Mouse (Mus musculus) lung, adult 18-20 months (tissue): ENCODE measurements at regions not wholly inside any gene's neighbourhood (a gene's known extent, or its start where the extent isn't known, plus 50 kb on each side); places are given as distances from the start of the nearest gene placed in this dataset.
"Not testable (repeated sequence)": the region's sequence is repeated elsewhere in the genome, so short reads cannot be mapped to it uniquely, and the experiment has no call there.

Experiments
- DNase-seq, 2 experiments: peaks; one replicate each; pipeline ENCODE4 v3.0.0; 2022; ENCODE audit warnings: mixed read lengths in 2 of 2

DNA sequence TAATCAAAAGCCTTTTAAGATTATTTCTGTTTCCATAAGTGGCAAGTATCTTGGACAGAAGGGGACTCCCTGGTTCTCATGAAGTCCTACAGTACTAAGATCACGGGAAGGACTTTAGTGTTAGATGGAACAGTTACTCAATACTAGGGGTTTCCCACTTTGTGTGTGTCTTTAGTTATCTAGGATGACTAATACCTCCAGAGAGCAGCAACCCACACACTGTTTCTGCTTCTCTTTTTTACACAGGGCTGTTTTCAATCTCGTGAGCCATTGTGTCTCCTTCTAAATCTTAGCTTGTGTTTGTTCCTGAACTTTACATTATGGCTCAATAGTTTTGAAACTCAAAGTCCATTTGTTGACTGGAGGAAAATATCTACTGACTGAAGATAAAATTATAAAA is 496.5 kb upstream of the Impg1 start:
- DNase-seq, result no peak

DNA sequence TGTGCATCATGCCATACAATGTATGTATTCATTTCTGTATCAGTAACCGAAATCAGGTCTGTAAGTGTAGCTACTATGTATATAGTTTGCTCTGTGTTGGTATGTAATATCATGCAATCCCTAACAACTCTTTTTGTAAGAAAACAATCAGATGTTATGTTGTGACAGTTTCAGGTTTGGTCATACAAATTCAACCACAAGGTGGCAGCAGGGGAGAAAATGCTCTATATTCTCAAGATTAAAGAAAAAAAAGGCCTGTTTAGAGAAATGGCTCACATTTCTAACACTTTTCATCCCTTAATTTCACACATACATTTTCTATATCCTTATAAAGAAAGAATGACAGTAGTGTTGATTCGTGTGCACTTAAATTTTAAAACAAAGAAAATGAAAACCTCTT is 477.7 kb upstream of the Impg1 start:
- no peak for DNase-seq

DNA sequence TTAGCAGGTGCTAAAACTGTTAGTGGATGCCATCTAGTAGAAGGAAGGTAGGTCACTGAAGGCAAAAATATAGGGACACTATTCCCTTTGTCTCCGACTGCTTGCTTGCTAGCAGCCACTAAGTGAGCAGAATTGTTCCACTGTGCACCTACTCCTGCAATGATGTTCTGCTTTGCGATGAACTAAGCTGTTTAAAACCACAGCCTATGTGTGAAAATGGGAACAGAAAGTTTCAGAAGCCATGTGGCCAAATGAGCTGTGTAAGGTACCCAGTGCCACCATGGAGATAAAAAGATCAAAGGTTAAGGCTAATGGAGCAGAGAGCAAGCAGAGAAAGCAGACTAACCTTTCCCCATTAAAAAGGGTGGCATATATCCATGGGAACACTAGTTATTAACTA is 476.1 kb upstream of the Impg1 start:
- no peak for DNase-seq

DNA sequence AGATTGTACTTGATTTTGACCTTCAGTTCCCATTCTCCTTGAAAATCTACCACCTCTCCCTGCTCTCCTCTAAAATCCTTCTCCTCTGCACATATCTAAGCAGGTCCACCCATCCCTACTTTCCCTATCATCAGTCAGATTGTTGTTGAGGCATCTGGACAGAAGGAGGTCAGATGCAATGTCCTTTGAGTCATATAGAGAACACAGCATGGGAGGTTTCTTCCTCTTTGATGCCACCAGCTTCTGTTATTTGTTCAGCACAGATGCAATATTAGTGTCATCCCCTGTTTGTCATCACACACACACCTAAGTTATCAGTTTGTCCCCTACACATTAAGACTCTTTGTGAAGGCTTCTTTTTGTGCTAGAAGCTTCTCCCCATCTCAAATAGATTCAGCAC is 473.0 kb upstream of the Impg1 start:
- DNase-seq, result no peak

DNA sequence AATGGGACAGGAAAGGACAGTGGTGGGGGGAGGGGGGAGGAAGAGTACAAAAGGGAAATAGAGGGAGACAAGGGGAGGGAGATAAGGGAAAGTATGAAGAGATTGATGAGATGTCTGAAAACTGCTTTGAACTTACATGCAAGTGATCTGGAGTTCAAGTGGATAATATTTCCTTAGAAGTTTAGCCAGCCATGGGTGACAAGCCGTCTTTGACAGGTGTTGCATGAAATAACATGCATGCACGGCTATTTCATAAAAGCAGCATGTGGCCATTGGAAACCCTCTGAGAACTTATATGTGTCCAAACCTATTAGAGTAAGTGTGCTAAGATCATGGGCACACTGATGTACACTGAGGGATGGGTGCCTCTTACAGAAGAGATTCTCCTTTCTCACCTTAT is 465.3 kb upstream of the Impg1 start:
- no peak for DNase-seq

DNA sequence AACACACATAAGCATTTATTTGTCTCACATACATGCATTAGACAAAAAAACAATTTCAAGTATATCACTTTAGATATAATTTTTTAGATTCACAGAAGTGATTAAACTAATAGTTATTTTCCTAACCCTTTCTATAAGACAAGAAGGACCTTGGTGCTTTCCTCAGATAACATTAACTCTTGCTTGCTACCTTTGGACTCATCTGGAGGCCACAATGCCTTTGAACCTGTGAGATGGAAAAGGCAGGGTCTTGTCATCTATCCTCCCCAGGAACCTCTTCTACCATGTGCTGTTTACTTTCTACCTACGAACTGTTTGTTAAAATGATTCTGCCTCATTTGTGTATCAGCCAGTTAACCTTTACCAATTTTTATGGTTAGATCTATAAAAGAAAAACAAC is 455.0 kb upstream of the Impg1 start:
- no peak for DNase-seq

DNA sequence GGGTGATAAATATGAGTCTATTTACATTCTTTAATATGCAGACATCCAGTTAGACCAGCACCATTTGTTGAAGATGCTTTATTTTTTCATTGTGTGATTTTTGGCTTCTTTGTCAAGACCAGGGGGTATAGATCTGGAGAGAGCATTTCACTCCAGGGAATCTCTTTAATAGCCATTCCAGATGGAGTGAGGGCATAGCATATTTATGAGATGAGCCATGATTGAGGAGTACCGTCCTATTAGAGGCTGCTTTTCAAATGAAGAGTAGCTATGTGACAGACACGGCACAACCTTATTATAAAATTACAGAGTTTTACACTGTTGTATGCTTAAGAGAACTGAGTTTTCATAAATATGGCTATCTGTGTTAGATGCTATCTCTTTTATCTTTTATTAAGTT is 448.6 kb upstream of the Impg1 start:
- no peak for DNase-seq

DNA sequence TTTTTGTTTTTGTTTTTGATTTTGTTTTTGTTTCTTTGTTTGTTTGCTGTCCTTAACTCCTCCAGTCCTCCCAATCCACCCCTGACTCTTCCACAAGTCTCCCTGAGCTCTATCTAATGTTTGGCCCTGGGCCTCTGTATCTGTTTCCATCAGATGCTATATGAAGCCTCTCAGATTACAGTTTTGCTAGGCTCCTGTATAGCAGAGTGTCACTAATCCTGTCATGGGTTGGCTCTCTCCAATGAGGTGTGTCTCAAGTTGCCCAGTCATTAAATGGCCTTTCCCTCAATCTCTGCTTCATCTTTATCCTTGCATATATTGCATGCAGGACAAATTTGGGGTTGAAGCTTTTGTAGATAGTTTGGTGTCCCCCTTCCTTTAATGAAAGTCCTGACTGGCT is 446.9 kb upstream of the Impg1 start:
- no peak for DNase-seq

DNA sequence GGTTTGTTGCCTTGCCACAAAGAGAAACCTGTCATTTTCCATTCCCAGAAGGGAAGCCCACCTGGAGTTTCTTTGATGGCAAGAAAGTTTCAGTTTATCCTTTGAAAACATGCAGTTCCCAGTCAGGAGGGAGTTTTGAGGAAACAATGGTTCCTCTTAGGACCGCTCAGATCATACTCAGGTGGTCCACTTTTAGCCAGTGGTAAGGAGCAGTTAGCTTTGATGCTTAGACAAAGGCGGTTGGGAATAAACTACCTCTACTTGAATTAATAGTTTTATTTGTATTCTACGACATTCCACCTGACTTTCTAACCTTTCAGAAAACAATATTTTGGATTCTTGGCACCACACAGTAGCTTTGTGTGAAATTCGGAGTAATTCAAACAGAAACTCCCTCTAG is 401.5 kb upstream of the Impg1 start:
- DNase-seq, result no peak

DNA sequence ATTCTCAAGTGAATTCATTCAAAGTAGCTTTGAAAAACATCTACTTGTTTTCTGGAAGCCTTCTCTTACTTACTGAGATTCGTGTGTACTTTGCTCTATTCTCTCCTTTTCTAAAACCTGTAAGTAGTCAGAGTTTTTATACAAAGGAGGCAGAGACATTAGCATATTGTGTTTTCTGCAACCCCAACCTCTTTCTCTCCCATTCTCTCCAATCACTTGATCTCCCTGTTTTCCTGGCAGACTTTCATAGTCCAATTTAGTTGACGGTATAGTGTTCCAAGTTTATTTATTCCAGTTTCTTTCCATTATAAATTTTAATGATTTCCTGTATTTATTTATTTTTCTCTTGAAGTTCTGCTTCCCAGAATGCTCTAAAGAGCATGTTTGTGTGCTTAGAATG is 393.7 kb upstream of the Impg1 start:
- no peak for DNase-seq

DNA sequence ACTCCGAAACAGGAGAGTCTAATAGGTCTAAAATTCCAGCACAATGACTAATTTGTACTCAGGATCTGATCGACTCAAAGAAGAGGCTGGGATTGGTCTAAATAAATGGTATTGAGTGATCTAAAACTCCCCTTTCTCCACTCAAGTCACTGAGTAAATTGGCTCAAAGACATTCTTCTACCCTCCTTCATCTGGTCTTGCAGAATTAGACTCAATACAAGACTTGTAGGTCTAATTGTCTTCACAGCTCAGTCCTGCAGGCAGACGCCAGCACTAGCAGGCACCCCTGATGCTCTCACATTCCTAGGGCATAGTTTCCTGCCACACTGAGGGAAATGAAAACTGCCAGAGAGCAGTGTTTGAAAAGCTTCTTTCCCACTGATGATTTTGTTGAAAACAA is 382.9 kb upstream of the Impg1 start:
- no peak for DNase-seq

DNA sequence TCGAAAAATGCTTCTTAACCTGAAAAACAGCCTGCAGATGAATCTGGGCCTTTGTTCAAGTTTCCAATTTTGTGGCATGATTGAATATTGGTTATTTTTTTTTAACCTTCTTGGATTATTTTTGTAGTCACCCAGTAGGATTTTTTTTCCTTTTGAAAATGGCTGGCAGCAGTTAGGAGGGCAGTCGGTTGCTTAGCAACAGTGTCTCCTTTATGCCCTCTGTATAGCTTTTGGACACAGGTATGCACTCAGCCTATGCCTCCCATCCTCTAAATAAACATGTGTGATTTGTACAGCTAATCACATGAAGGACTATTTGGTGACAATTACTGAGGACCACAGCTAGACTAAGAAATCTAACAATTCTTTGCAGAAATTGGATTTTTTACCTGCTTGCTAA is 367.5 kb upstream of the Impg1 start:
- no peak for DNase-seq

DNA sequence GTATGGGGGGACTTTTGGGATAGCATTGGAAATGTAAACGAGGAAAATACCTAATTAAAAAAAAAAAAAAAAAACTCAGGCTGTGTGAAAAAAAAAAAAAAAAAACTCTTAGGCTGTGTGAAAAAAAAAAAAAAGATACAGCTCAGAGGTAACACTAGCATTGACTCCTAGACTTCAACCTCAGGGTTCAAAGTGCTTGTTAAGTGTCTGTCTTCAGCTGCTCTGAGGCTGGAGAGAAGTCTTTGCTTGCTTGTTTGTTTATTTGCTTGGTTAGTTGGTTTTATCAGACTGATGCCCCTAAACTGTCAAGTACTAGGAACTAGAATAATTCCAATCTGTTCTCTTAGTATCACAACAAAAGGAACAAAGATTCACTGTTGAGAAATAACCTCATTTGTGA is 360.1 kb upstream of the Impg1 start:
- DNase-seq, result no peak

DNA sequence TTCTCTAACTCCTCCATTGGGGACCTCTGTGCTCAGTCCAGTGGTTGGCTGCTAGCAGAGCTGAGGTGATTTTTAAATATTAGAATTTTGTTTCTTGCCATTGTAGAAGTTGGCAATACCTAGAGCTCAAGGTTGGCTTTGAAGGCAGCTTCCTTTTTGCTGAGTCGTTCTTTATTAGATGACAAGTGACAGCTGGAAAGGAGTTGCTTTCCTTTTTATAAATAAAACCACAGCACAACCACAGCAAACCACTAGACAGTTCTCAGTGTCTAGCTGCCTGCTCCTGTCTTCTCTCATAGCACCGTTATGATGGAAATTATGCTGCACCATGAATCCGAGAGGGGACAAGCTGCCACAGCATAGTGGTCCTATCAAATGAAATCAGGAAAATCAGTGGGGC is 354.8 kb upstream of the Impg1 start:
- DNase-seq, result no peak

DNA sequence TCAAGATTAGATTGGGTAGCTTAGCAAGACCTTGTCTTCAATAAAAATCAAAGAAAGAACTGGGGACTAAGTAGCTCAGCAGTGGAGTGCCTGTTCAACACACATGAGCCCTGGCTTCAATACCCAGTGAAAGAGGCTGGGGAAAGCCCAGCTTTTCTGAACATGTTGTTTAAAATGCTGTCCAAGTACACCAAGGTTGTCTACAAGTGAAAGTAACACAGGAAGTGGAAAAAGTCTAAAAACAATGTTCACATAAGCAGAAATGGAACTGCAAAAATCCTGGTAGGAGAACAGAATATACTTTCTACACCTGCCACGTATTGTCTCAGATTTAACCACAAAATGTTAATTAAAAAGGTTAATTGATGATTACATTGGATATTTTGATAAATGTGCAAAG is 353.8 kb upstream of the Impg1 start:
- no peak for DNase-seq

DNA sequence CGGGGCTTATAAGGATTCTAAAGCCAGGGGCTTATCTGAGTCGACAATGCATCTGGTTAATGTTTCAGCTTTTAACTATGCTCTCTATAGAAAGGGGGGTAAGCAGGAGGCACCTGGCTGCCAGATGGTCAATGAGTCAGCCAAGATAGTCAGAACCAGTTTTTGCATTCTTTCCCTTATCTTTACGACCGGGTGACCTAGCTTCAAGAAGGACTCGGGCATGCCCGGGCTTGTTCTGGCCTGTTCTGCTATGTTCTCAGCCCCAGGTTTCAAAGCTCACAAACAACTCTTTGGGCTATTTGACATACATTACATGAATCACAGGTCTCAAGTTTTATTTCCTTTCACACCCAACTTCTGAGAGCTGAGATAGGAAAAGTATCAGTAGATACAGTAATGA is 348.6 kb upstream of the Impg1 start:
- not testable (repeated sequence) for DNase-seq

DNA sequence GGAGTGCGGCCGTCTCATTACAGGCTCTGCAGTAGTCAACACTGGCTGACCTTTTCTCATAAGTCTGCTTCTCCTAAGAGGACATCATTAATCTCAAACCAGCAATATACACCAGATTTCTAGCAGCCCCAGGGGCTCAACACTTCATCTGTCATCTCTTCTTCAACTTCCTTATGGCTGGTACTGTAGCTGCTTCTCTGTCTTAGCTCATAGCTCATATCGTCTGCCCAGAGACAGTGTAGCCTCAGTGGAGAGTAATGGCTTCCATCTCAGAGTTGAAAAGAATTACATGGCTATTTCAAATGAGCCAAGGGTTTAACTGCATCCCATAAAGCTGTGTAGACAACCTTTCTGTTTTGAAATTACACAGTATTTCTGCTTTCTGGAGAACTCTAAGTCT is 326.2 kb upstream of the Impg1 start:
- no peak for DNase-seq

DNA sequence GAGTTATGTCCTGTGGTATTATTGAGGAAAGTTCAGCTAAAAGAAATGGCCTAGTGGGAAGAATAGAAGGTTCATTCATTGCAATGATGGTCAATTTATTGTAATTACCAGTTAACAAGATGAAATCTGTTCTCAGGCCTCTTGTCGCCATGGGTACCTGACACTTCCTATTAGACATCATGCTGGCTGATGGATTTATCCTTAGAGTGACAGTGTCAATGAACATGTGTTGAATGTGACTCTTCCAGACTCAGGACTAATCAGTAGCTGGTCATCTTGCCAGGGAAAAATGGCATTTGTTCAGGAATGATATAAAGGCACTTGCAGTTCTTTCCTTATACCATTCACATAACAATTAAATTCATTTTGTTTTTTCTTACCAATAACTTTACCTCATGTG is 309.3 kb upstream of the Impg1 start:
- DNase-seq, result no peak

DNA sequence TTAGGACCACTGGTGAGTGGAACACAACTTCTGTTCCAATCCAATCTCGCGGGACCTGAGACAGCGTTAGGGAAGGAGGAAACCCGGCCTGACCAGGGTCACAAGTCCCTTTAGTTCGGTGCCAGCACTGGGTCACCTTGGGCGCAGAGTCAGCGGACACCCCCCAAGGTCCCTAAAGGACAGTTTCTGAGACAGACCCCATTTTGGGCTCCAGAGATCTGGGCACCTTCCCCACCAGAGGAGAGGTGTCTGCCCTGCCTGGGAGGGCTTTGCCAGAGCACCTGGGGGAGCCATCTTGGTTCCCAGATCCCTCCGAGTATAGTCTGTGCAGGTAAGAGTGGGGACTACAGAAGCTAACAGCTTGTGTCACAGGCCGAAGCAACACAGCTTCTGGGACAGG is 270.5 kb upstream of the Impg1 start:
- not testable (repeated sequence) for DNase-seq

DNA sequence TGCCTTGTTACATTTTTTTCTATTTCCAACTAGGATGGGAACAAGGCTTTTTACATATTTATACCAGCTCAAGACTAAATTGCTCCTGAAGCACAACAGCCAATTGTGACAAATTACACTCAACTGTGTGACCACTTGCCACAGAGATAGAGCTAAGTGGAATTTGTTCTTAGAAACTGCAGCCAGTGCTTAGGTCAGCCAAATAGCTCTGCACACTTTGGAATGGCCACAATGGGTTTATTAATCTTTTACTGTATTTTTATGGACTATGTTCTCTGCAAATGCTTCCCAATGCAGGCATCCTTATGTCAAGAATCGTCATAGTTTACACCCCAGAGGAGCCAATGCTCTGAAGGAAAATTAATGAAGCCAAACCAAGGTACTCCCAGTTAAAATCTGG is 267.7 kb upstream of the Impg1 start:
- DNase-seq, result no peak

DNA sequence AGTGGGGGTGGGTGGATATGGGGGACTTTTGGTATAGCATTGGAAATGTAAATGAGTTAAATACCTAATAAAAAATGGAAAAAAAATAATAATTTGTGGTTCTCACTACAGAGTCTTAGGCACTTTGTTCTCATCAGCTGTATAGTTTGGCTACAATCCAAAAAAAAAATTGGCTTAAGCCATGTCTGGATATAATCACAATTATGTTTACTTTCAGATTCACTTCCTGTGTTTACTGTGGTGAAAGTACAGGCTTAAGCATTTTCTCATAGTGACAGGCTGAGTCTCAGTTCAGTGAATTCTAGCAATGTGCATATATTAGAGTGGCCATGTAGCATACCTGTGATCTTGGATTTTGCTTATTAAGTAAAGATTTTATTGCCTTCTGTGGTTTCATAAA is 258.4 kb upstream of the Impg1 start:
- DNase-seq, result no peak

DNA sequence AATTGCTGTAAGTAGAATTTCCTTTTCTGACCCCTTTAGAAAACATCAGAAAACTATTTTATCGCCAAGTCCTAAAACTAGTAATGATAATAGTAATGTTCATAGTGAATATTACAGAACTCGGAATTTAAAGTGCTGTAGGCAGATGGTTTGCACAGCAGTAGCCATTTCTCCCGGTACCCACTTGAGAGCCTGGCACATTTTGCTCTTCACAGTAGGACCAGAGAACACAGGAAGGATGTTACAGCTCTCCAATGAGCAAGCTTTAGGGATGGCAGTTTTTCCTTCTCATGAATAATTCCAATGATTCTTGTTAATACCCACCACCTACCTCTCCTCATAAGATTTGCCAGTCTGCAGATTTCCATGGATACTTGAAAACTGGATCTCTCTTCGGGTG is 253.2 kb upstream of the Impg1 start:
- no peak for DNase-seq

DNA sequence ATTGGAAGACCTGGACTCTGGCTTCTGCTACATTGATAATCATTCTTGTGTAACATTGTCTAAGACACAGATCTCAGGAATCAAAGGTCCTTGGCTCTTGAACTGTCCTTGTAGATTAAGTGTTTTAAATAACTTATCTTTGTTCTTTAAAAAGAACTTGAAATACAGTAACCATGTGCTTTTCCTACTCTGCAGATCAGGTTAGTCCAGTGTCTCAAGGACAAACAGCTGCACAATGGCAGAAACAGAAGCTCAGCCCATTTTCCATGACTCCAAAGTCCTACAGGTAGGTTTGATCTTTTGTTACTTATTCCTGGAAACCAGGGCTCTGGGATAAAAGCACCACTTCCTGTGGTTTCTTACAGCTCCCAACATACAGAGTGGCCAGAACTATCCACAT is 244.5 kb upstream of the Impg1 start:
- DNase-seq, result no peak

DNA sequence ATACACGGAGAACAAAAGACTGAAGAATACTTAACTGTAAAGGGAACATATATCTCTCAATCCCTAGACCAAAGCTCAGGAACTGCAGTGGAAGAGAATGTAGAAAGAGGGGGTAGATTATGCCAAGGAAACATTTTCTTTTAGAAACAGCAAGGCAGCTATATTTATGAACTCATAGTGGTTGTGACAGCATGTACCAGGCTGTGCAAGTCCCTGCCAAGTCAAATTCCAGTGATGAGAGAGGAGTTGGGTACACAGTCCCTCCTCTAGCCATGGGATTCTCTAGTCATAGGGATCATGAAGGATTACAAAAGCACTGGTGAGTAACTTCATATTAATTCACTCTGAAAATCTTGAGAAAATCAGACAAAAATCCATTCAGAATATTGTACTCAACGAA is 240.0 kb upstream of the Impg1 start:
- DNase-seq, result no peak

DNA sequence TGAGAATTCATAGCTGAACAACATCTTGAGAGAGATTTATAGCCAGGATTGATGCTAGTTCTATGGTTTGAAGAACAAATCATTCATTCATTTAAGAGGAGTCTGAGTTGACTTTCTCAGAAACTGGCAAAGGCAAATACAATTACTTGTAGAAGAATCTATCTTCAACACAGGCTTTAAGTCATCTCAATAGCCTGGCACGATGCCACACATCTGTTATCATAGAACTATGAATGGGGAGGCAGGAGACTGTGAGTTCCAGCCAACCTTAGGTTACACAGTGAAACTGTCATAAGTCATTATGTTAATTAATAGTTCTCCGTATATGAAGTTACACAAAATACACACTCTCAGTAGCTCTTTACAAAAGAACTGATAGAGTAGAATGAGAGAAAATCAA is 231.9 kb upstream of the Impg1 start:
- no peak for DNase-seq

DNA sequence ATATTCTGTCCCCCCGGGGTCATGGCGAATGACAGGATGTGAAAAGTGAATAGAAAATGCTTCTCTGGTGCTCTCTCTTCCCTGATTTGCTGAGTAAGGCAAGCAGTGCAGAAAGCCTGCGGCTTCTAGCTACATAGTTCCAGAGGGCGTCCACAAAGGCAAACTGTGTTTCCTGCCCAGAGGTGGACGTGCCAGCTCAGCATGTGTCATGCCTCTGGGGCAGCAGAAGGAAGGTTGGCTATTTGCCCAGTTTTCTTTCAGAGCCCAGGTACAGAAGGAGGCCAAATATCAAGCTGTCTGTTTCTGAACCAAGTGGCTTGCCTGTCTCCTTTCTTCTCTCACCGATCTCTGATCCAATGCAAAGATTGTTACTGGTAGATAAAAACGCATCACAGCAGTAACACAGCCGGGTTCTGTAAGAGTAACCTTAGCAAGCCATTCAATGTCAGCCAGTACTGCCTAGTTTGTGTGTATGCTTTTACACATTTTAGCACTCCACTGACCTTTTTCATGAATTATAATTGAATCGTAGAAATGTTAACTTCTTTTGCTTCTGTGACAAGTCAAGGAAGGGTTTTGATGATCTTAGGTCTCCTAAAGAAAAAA is 223.3 kb upstream of the Impg1 start:
- DNase-seq, result peak in 1 of 2 experiments; percentile 10
